Mouse (Mus musculus) bone marrow, adult 2 months (tissue): ENCODE results near the gene Suclg2. TPM values are rescaled to one million over a fixed set of nuclear protein-coding genes. Genes with fewer than 3 reads are reported as not detected.

Experiments used
- H3K27ac ChIP-seq: fragments of 200-500 bp; 2 replicates; pipeline ENCODE4 v1.5.1; 2012; ENCODE audit warnings: low read depth, mild to moderate bottlenecking, control low read depth, inconsistent platforms, low read length; ENCODE audit not compliant: control insufficient read depth, poor library complexity, insufficient read depth
- H3K4me1 ChIP-seq: fragments of 200-500 bp; 2 replicates; pipeline ENCODE4 v1.6.1; 2011; ENCODE audit warnings: low read length; ENCODE audit not compliant: control insufficient read depth, insufficient read depth
- H3K4me3 ChIP-seq: fragments of 200-500 bp; replicated peaks from 2 replicates; pipeline ENCODE3; 2011; ENCODE audit warnings: mild to moderate bottlenecking, low read depth, low read length, control low read depth; ENCODE audit not compliant: control insufficient read depth
- CTCF ChIP-seq: fragments of 200-500 bp; IDR thresholded peaks from 2 replicates; pipeline ENCODE4 v1.5.1; 2011; ENCODE audit warnings: low read length, control low read depth; ENCODE audit not compliant: control insufficient read depth, insufficient read depth
- POLR2A ChIP-seq: fragments of 200-500 bp; IDR thresholded peaks from 2 replicates; pipeline ENCODE4 v1.6.1; 2011; ENCODE audit warnings: low read depth, mild to moderate bottlenecking, control low read depth, low read length, borderline replicate concordance; ENCODE audit not compliant: control insufficient read depth
- WGBS: fragments of 180-500 bp; shearing (Covaris S2); methylation state at CpG from one replicate; pipeline ENCODE4 v1.1.7; 2018; 5-methylcytosine and 5-hydroxymethylcytosine counted together
- polyA plus RNA-seq: library from polyadenylated mRNA; stranded (reverse); fragments of >200 nt; gene quantifications from 2 replicates; pipeline ENCODE4 v1.2.4, GENCODE M21; 2011; ENCODE audit warnings: low replicate concordance; ENCODE audit not compliant: missing spikeins, insufficient read depth, insufficient read length

Gene Suclg2
- polyA plus RNA-seq, 1 experiment = 9.0 TPM

GRCm38 (mm10) chr6:95635411-95635810 is 83.2 kb downstream of the Suclg2 start:
- Histone ChIP-seq H3K4me3 (no peak overlapping the region), H3K27ac (no peak overlapping the region), H3K4me1 (no peaks in the 10 kb centered on the region)
- TF ChIP-seq CTCF (no peak), POLR2A (no peak)
- WGBS = 76% methylated on average over 2 of the region's 2 CpGs

- Histone ChIP-seq H3K4me3 (no peak overlapping the region), H3K4me1 (no peaks in the 10 kb centered on the region), H3K27ac (no peak overlapping the region)
- TF ChIP-seq CTCF (no peak), POLR2A (no peak)
- WGBS = 84% methylated on average over 7 of the region's 7 CpGs
Observed at GRCm38 (mm10) chr6:95629071-95629470, 89.5 kb downstream of the Suclg2 start.

- no peak for TF ChIP-seq CTCF
- no peak for TF ChIP-seq POLR2A
Observed at GRCm38 (mm10) chr6:95621821-95622220, 96.8 kb downstream of the Suclg2 start.

GRCm38 (mm10) chr6:95620804-95621203 is 97.8 kb downstream of the Suclg2 start:
- H3K4me1 ChIP-seq = no peaks in the 10 kb centered on the region
- no peak for TF ChIP-seq CTCF
- H3K27ac ChIP-seq = no peak overlapping the region
- no peak overlapping the region for H3K4me3 ChIP-seq
- 46% methylated on average over 4 of the region's 4 CpGs for WGBS

More at GRCm38 (mm10) chr6:95621821-95622220, 96.8 kb downstream of the Suclg2 start:
- Histone ChIP-seq H3K4me3 (no peak overlapping the region), H3K27ac (no peak overlapping the region), H3K4me1 (no peaks in the 10 kb centered on the region)
- WGBS = 61% methylated on average over 2 of the region's 2 CpGs

GRCm38 (mm10) chr6:95619817-95620216 is 98.8 kb downstream of the Suclg2 start:
- TF ChIP-seq CTCF = no peak
- H3K4me1 ChIP-seq = no peaks in the 10 kb centered on the region
- no peak overlapping the region for H3K4me3 ChIP-seq
- no peak overlapping the region for H3K27ac ChIP-seq

GRCm38 (mm10) chr6:95618434-95618833 is 100.2 kb downstream of the Suclg2 start:
- Histone ChIP-seq H3K27ac (no peak overlapping the region), H3K4me3 (no peak overlapping the region), H3K4me1 (no peaks in the 10 kb centered on the region)
- WGBS = 78% methylated on average over 4 of the region's 4 CpGs
- TF ChIP-seq CTCF (no peak), POLR2A (no peak)

- no peak overlapping the region for H3K4me3 ChIP-seq
- no peak overlapping the region for H3K27ac ChIP-seq
- no peaks in the 10 kb centered on the region for H3K4me1 ChIP-seq
- TF ChIP-seq CTCF (no peak), POLR2A (no peak)
- 74% methylated on average over 3 of the region's 3 CpGs for WGBS
Observed at GRCm38 (mm10) chr6:95613228-95613627, 105.4 kb downstream of the Suclg2 start.

GRCm38 (mm10) chr6:95612412-95613022 is 106.1 kb downstream of the Suclg2 start:
- TF ChIP-seq CTCF = no peak
- no peak for TF ChIP-seq POLR2A
- 69% methylated on average over 3 of the region's 3 CpGs for WGBS
- Histone ChIP-seq H3K4me3 (no peak overlapping the region), H3K27ac (no peak overlapping the region), H3K4me1 (no peaks in the 10 kb centered on the region)

- H3K4me3 ChIP-seq = no peak overlapping the region
- WGBS = 24% methylated on average over 3 of the region's 3 CpGs
- no peaks in the 10 kb centered on the region for H3K4me1 ChIP-seq
- no peak overlapping the region for H3K27ac ChIP-seq
- TF ChIP-seq CTCF = no peak
- TF ChIP-seq POLR2A = no peak
Observed at GRCm38 (mm10) chr6:95611059-95611458, 107.5 kb downstream of the Suclg2 start.
